Comparison of ENCODE assay signal across 8 mouse cellular contexts in the genomic region with DNA sequence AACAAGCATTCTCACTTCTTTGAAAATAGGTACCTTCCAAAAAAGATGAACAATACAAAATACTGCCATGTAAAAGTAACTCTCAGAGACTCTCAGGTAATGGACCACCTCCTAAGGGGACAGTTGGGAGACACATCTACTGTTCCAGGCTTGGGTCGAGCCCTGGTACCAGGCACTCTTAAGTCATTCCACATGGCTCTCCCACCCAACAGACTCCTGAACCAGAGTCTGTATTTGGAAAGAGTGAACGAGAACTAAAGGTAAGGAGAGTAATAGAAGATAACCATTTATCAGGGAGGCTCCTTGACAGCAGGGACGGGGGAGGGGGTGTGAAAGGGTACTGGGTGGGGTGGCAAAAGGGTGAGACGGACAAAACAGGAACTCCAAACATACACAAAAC. TPM values are rescaled to one million over a fixed set of nuclear protein-coding genes. Genes with fewer than 3 reads are reported as not detected.
DNase-seq lines count a peak whose midpoint lies in the region; ATAC-seq and TF ChIP-seq lines count a peak whose summit lies in the region.

No protein-coding gene starts in this region.

- no peak overlapping the region for H3K27ac ChIP-seq in kidney, postnatal 0 days
- H3K27ac ChIP-seq in embryonic facial prominence, embryonic 12.5 days, result no peak overlapping the region
- no peak overlapping the region for H3K27ac ChIP-seq in hindbrain, embryonic 15.5 days (replicated peaks)
- no peak overlapping the region for H3K27ac ChIP-seq in midbrain, postnatal 0 days (ENCODE audit: low read depth, low read length)

- H3K9me3 ChIP-seq in kidney, postnatal 0 days (replicated peaks; ENCODE audit: low read length), result no peaks in the 10 kb centered on the region
- no peaks in the 10 kb centered on the region for H3K9me3 ChIP-seq in embryonic facial prominence, embryonic 12.5 days
- no peaks in the 10 kb centered on the region for H3K9me3 ChIP-seq in hindbrain, embryonic 15.5 days
- H3K9me3 ChIP-seq in midbrain, postnatal 0 days (ENCODE audit: low read length), result no peaks in the 10 kb centered on the region

- DNase-seq in kidney, postnatal 0 days (ENCODE audit: low spot score), result no peak
- DNase-seq in kidney, adult 11 months, result no peak
- DNase-seq in midbrain, postnatal 0 days (ENCODE audit: low spot score), result no peak
- no peak for DNase-seq in urinary bladder, postnatal 14 days (ENCODE audit: low spot score)
- DNase-seq in retina, embryonic 14.5 days (ENCODE audit: low spot score), result no peak
- no peak for DNase-seq in B cell, adult 2 months

- H3K4me3 ChIP-seq in kidney, postnatal 0 days (replicated peaks; ENCODE audit: low read depth, low read length), result peak overlapping the region; percentile 49
- H3K4me3 ChIP-seq in embryonic facial prominence, embryonic 12.5 days, result peak overlapping the region; percentile 60
- peak overlapping the region; percentile 61 for H3K4me3 ChIP-seq in hindbrain, embryonic 15.5 days
- H3K4me3 ChIP-seq in midbrain, postnatal 0 days (ENCODE audit: low read depth, low read length), result peak overlapping the region; percentile 59

- TF ChIP-seq CTCF in kidney, postnatal 0 days (IDR thresholded peaks at IDR 0.05; ENCODE audit: low read depth), result no peak
- TF ChIP-seq CTCF in midbrain, postnatal 0 days (IDR thresholded peaks at IDR 0.05), result no peak

- 20% methylated on average over 4 of the region's 4 CpGs for WGBS in kidney, postnatal 0 days
- WGBS in embryonic facial prominence, embryonic 12.5 days, result 16% methylated on average over 4 of the region's 4 CpGs
- 18% methylated on average over 4 of the region's 4 CpGs for WGBS in hindbrain, embryonic 15.5 days
- 21% methylated on average over 4 of the region's 4 CpGs for WGBS in midbrain, postnatal 0 days

- H3K4me2 ChIP-seq in kidney, postnatal 0 days (ENCODE audit: low read length), result peak overlapping the region; percentile 95
- peak overlapping the region; percentile 97 for H3K4me2 ChIP-seq in embryonic facial prominence, embryonic 12.5 days (replicated peaks)
- peak overlapping the region; percentile 95 for H3K4me2 ChIP-seq in hindbrain, embryonic 15.5 days
- peak overlapping the region; percentile 87 for H3K4me2 ChIP-seq in midbrain, postnatal 0 days (ENCODE audit: low read depth, low read length, poor library complexity, severe bottlenecking)

- ATAC-seq in kidney, postnatal 0 days (replicated peaks; ENCODE audit: low FRiP score, low read depth), result no peak
- no peak for ATAC-seq in embryonic facial prominence, embryonic 12.5 days (ENCODE audit: insufficient number of reproducible peaks, insufficient read depth, low FRiP score, low TSS enrichment)
- ATAC-seq in hindbrain, embryonic 15.5 days (ENCODE audit: low FRiP score, low read depth), result no peak
- no peak for ATAC-seq in midbrain, postnatal 0 days (ENCODE audit: low FRiP score)

- H3K27me3 ChIP-seq in kidney, postnatal 0 days (ENCODE audit: insufficient read depth, low read length), result peaks cover 9% of the 10 kb centered on the region
- peaks cover 37% of the 10 kb centered on the region for H3K27me3 ChIP-seq in embryonic facial prominence, embryonic 12.5 days
- peaks cover 12% of the 10 kb centered on the region; the same call in 1 of the 2 replicates for H3K27me3 ChIP-seq in hindbrain, embryonic 15.5 days
- peaks cover 3% of the 10 kb centered on the region; the same call in 1 of the 2 replicates for H3K27me3 ChIP-seq in midbrain, postnatal 0 days (ENCODE audit: insufficient read depth, low read length)

- no peak overlapping the region for H3K9ac ChIP-seq in kidney, postnatal 0 days (ENCODE audit: low read depth, low read length)
- peak overlapping the region; percentile 51 for H3K9ac ChIP-seq in embryonic facial prominence, embryonic 12.5 days
- H3K9ac ChIP-seq in hindbrain, embryonic 15.5 days, result peak overlapping the region; percentile 79
- peak overlapping the region; percentile 80 for H3K9ac ChIP-seq in midbrain, postnatal 0 days (replicated peaks; ENCODE audit: low read length, poor library complexity, severe bottlenecking)

- H3K36me3 ChIP-seq in kidney, postnatal 0 days (ENCODE audit: insufficient read depth, low read length), result no peaks in the 10 kb centered on the region
- H3K36me3 ChIP-seq in embryonic facial prominence, embryonic 12.5 days, result no peaks in the 10 kb centered on the region
- H3K36me3 ChIP-seq in hindbrain, embryonic 15.5 days, result no peaks in the 10 kb centered on the region
- H3K36me3 ChIP-seq in midbrain, postnatal 0 days (ENCODE audit: insufficient read depth, low read length), result no peaks in the 10 kb centered on the region

- H3K4me1 ChIP-seq in kidney, postnatal 0 days (replicated peaks; ENCODE audit: insufficient read depth, low read length), result peaks cover 23% of the 10 kb centered on the region
- peaks cover 24% of the 10 kb centered on the region for H3K4me1 ChIP-seq in embryonic facial prominence, embryonic 12.5 days
- H3K4me1 ChIP-seq in hindbrain, embryonic 15.5 days (replicated peaks), result peaks cover 39% of the 10 kb centered on the region
- H3K4me1 ChIP-seq in midbrain, postnatal 0 days (ENCODE audit: insufficient read depth, low read length), result peaks cover 5% of the 10 kb centered on the region; the same call in 1 of the 2 replicates

RNA-seq across cellular contexts. Expression of a gene that starts 3.0 kb away (rescaled TPM):
- polyA plus RNA-seq in kidney, postnatal 0 days (2015; fragmentation: Nextera tagmentation; extraction: Ambion mirVana), result 1.0 and 1.1 TPM in 2 replicates
- polyA plus RNA-seq in embryonic facial prominence, embryonic 12.5 days (2016; fragmentation: Nextera tagmentation; extraction: Ambion mirVana), result 1.9 and 2.6 TPM in 2 replicates
- 6.6 and 6.8 TPM in 2 replicates for polyA plus RNA-seq in hindbrain, embryonic 15.5 days (2015; fragmentation: Nextera tagmentation; extraction: Ambion mirVana)
- total RNA-seq in midbrain, postnatal 0 days (2014; rRNA removed), result 6.3 and 6.4 TPM in 2 replicates
- polyA plus RNA-seq in midbrain, postnatal 0 days (2015; fragmentation: Nextera tagmentation; extraction: Ambion mirVana), result 7.3 and 8.3 TPM in 2 replicates
